Mouse (Mus musculus) liver, embryonic 14.5 days (tissue): ENCODE data around the gene Ppp3r1.

Source experiments
- CTCF ChIP-seq: IDR thresholded peaks from 2 replicates; pipeline ENCODE4 v1.5.1; 2016; ENCODE audit warnings: antibody characterized with exemption, low read depth, control low read depth
- EP300 ChIP-seq: IDR thresholded peaks from 2 replicates; pipeline ENCODE4 v1.6.1; 2016; ENCODE audit warnings: antibody characterized with exemption, low read depth

GRCm38 (mm10) chr11:17199170-17199569 lies 40.1 kb downstream of the Ppp3r1 start:
- TF ChIP-seq CTCF = no peak
- TF ChIP-seq EP300 = no peak
